21 mouse cellular contexts compared by ENCODE assay signal in genomic region chr6:11476950-11477349, GRCm38 (mm10).
DNase-seq lines count a peak whose midpoint lies in the region; ATAC-seq lines count a peak whose summit lies in the region.
"Had no signal": no experiment of that assay in that cellular context is flagged by ENCODE, and none has a peak within 500 bp of the region (broad histone marks: within the 10 kb centered on the region; RNA-seq: fewer than 3 reads in every experiment).

No protein-coding gene starts in this region.

- no peaks in the 10 kb centered on the region for H3K9me3 ChIP-seq in forebrain, embryonic 11.5 days (ENCODE audit: control insufficient read depth, low read length)
- H3K9me3 ChIP-seq in forebrain, embryonic 10.5 days: no peaks in the 10 kb centered on the region
- H3K9me3 ChIP-seq in midbrain, embryonic 11.5 days (ENCODE audit: control insufficient read depth, low read length): no peaks in the 10 kb centered on the region
- H3K9me3 ChIP-seq in midbrain, embryonic 15.5 days: no peaks in the 10 kb centered on the region
- H3K9me3 ChIP-seq: embryonic facial prominence, embryonic 10.5 days; forebrain, embryonic 15.5 days; G1E; heart, embryonic 10.5 days; hindbrain, embryonic 15.5 days had no signal

- WGBS in forebrain, embryonic 11.5 days: 18% methylated on average over 2 of the region's 2 CpGs
- WGBS in forebrain, embryonic 10.5 days: 29% methylated on average over 2 of the region's 2 CpGs
- 11% methylated on average over 2 of the region's 2 CpGs for WGBS in midbrain, embryonic 11.5 days
- 14% methylated on average over 2 of the region's 2 CpGs for WGBS in midbrain, embryonic 15.5 days

- no peak overlapping the region for H3K4me2 ChIP-seq in forebrain, embryonic 11.5 days (ENCODE audit: low read depth, low read length, severe bottlenecking)
- H3K4me2 ChIP-seq in midbrain, embryonic 11.5 days: no peak overlapping the region
- no peak overlapping the region for H3K4me2 ChIP-seq in midbrain, embryonic 15.5 days
- H3K4me2 ChIP-seq: forebrain, embryonic 15.5 days; hindbrain, embryonic 15.5 days had no signal

- no peak overlapping the region for H3K9ac ChIP-seq in forebrain, embryonic 11.5 days (ENCODE audit: low read length)
- no peak overlapping the region for H3K9ac ChIP-seq in midbrain, embryonic 11.5 days (ENCODE audit: low read length)
- no peak overlapping the region for H3K9ac ChIP-seq in midbrain, embryonic 15.5 days
- H3K9ac ChIP-seq: forebrain, embryonic 15.5 days; hindbrain, embryonic 15.5 days had no signal

- no peak overlapping the region for H3K27ac ChIP-seq in forebrain, embryonic 11.5 days (ENCODE audit: low read depth, low read length)
- H3K27ac ChIP-seq in forebrain, embryonic 10.5 days: no peak overlapping the region
- H3K27ac ChIP-seq in midbrain, embryonic 11.5 days (ENCODE audit: low read depth, low read length): no peak overlapping the region
- H3K27ac ChIP-seq in midbrain, embryonic 15.5 days: no peak overlapping the region
- H3K27ac ChIP-seq: embryonic facial prominence, embryonic 10.5 days; forebrain, embryonic 15.5 days; heart, embryonic 10.5 days; hindbrain, embryonic 15.5 days had no signal

- no peaks in the 10 kb centered on the region for H3K36me3 ChIP-seq in forebrain, embryonic 11.5 days (ENCODE audit: control insufficient read depth, insufficient read depth, low read length)
- H3K36me3 ChIP-seq in forebrain, embryonic 10.5 days (replicated peaks): no peaks in the 10 kb centered on the region
- no peaks in the 10 kb centered on the region for H3K36me3 ChIP-seq in midbrain, embryonic 11.5 days (ENCODE audit: control insufficient read depth, insufficient read depth, low read length)
- no peaks in the 10 kb centered on the region for H3K36me3 ChIP-seq in midbrain, embryonic 15.5 days (replicated peaks)
- H3K36me3 ChIP-seq: embryonic facial prominence, embryonic 10.5 days; forebrain, embryonic 15.5 days; G1E; heart, embryonic 10.5 days; hindbrain, embryonic 15.5 days had no signal

- DNase-seq in forebrain, embryonic 11.5 days (ENCODE audit: low spot score): no peak
- DNase-seq in forebrain, embryonic 10.5 days (ENCODE audit: extremely low spot score, low spot score): no peak
- DNase-seq in midbrain, embryonic 11.5 days (ENCODE audit: low spot score, missing footprints): no peak
- peak; percentile 8 for DNase-seq in R1 (ENCODE audit: low read depth, low spot score)
- peak; percentile 1 for DNase-seq in embryo, embryonic 11 days
- DNase-seq in natural killer cell, adult 2 months (ENCODE audit: low spot score in 2 of 2): no peak
- DNase-seq: adrenal gland, postnatal 10 days; cerebellum, adult 11-12 months; cerebellum, adult 9-10 months; gastrocnemius, postnatal 10 days; heart, adult 18-20 months; heart, postnatal 10 days; heart, postnatal 4 days had no signal

- peak; percentile 76 for ATAC-seq in forebrain, embryonic 11.5 days (replicated peaks; ENCODE audit: low FRiP score)
- peak; percentile 79 for ATAC-seq in midbrain, embryonic 11.5 days (ENCODE audit: low FRiP score)
- ATAC-seq in midbrain, embryonic 15.5 days (replicated peaks): no peak
- ATAC-seq: forebrain, embryonic 15.5 days; inflammation-experienced regulatory T-cells, adult 6 months; intestine, postnatal 0 days had no signal

- H3K27me3 ChIP-seq in forebrain, embryonic 11.5 days (ENCODE audit: control insufficient read depth, insufficient read depth, low read length): no peaks in the 10 kb centered on the region
- H3K27me3 ChIP-seq in forebrain, embryonic 10.5 days (ENCODE audit: poor library complexity, severe bottlenecking): no peaks in the 10 kb centered on the region
- H3K27me3 ChIP-seq in midbrain, embryonic 11.5 days (ENCODE audit: control insufficient read depth, insufficient read depth, low read length): no peaks in the 10 kb centered on the region
- no peaks in the 10 kb centered on the region for H3K27me3 ChIP-seq in midbrain, embryonic 15.5 days (replicated peaks)
- H3K27me3 ChIP-seq: forebrain, embryonic 15.5 days; hindbrain, embryonic 15.5 days had no signal

- no peak overlapping the region for H3K4me3 ChIP-seq in forebrain, embryonic 11.5 days (ENCODE audit: low read depth, low read length)
- no peak overlapping the region for H3K4me3 ChIP-seq in forebrain, embryonic 10.5 days
- H3K4me3 ChIP-seq in midbrain, embryonic 11.5 days (ENCODE audit: low read depth, low read length): no peak overlapping the region
- H3K4me3 ChIP-seq in midbrain, embryonic 15.5 days: no peak overlapping the region
- H3K4me3 ChIP-seq: embryonic facial prominence, embryonic 10.5 days; forebrain, embryonic 15.5 days; heart, embryonic 10.5 days; hindbrain, embryonic 15.5 days had no signal

- no peaks in the 10 kb centered on the region for H3K4me1 ChIP-seq in forebrain, embryonic 11.5 days (replicated peaks; ENCODE audit: control insufficient read depth, insufficient read depth, low read length)
- peaks cover 7% of the 10 kb centered on the region for H3K4me1 ChIP-seq in forebrain, embryonic 10.5 days
- no peaks in the 10 kb centered on the region for H3K4me1 ChIP-seq in midbrain, embryonic 11.5 days (ENCODE audit: control insufficient read depth, insufficient read depth, low read length)
- no peaks in the 10 kb centered on the region for H3K4me1 ChIP-seq in midbrain, embryonic 15.5 days
- H3K4me1 ChIP-seq: embryonic facial prominence, embryonic 10.5 days; forebrain, embryonic 15.5 days; heart, embryonic 10.5 days; hindbrain, embryonic 15.5 days had no signal

Comparison
In these comparisons a context has a peak if more than half of its experiments do, and no peak if none do; other contexts are left out.
1. DNase-seq: peak in R1 (single experiment) and embryo, embryonic 11 days (single experiment); none in forebrain, embryonic 11.5 days (single experiment), forebrain, embryonic 10.5 days (single experiment), midbrain, embryonic 11.5 days (single experiment) and natural killer cell, adult 2 months (0 of 2).